Mouse (Mus musculus): Measurements from ENCODE around the gene Cacna1d.

DNA sequence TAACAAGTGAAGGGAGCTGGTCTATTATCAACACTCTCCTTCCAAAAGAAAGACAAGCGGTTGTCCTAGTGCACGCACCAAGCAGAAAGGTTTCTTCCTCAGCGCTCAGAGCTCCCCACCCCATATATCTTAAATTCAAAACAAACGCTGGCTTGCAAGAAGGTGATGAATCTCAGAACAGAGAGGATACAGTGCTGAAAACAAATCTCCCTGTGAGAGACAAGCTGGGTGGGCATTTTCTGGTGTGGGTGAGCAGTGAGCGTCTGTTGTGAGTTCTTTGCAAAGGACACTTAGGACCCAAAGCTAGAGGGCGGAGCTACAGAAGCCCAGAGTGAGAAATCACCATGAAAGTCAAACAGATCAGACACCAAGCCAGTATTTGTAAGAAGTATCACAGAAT, 72.2 kb downstream of the Cacna1d start:
- TF ChIP-seq CTCF (IDR thresholded peaks at IDR 0.05; ENCODE audit: low read depth, low read length) (no peak), POLR2A (IDR thresholded peaks at IDR 0.05; ENCODE audit: borderline replicate concordance, low read depth, low read length) (no peak)
